ENCODE assay signal across 5 mouse cellular contexts in genomic region chr12:78922977-78923376, GRCm38 (mm10). TPM values are rescaled to one million over a fixed set of nuclear protein-coding genes. Genes with fewer than 3 reads are reported as not detected.
DNase-seq lines count a peak whose midpoint lies in the region; TF ChIP-seq lines count a peak whose summit lies in the region.
"Not testable (repeated sequence)": the region's sequence is repeated elsewhere in the genome, so short reads cannot be mapped to it uniquely, and the experiment has no call there.

No protein-coding gene starts in this region.

- TF ChIP-seq RAD21 in CH12.LX (IDR thresholded peaks at IDR 0.05; ENCODE audit: low read depth, low read length) = not testable (repeated sequence)

- not testable (repeated sequence) for TF ChIP-seq EP300 in CH12.LX (IDR thresholded peaks at IDR 0.05; ENCODE audit: low read length); heart, adult 2 months (IDR thresholded peaks at IDR 0.05; ENCODE audit: insufficient read depth, low read depth, low read length)

- H3K27me3 ChIP-seq in CH12.LX (replicated peaks); heart, adult 2 months (ENCODE audit: control insufficient read depth, insufficient read depth, low read length): not testable (repeated sequence)

- H3K27ac ChIP-seq in CH12.LX (ENCODE audit: insufficient read depth, low read depth); heart, adult 2 months: not testable (repeated sequence)
- peak overlapping the region; percentile 66 for H3K27ac ChIP-seq in bone marrow, adult 2 months (ENCODE audit: control insufficient read depth, insufficient read depth, low read depth, low read length, poor library complexity)
- peak overlapping the region; percentile 50 for H3K27ac ChIP-seq in left cerebral cortex, adult 2 months
- H3K27ac ChIP-seq in macrophage = peak overlapping the region; percentile 65

- peak in 1 of 2 experiments; percentile 50; a peak in 2 of 4 replicates for TF ChIP-seq CTCF in CH12.LX (conservative IDR thresholded peaks at IDR 0.05 in 1 of 2, IDR thresholded peaks at IDR 0.05 in 1 of 2; ENCODE audit: low read depth in 2 of 2, low read length in 2 of 2)
- not testable (repeated sequence) for TF ChIP-seq CTCF in bone marrow, adult 2 months (IDR thresholded peaks at IDR 0.05; ENCODE audit: control insufficient read depth, insufficient read depth, low read length)
- 0 out of 2 replicates have a peak, but pooled peaks have one; percentile 9 for TF ChIP-seq CTCF in heart, adult 2 months (IDR thresholded peaks at IDR 0.05)
- peak; percentile 8 for TF ChIP-seq CTCF in left cerebral cortex, adult 2 months (IDR thresholded peaks at IDR 0.05)

- TF ChIP-seq POLR2A in CH12.LX (IDR thresholded peaks at IDR 0.05; ENCODE audit: low read depth, low read length); bone marrow, adult 2 months (IDR thresholded peaks at IDR 0.05; ENCODE audit: borderline replicate concordance, control insufficient read depth, low read depth, low read length); heart, adult 2 months (IDR thresholded peaks at IDR 0.05; ENCODE audit: insufficient read depth, low read depth, low read length): not testable (repeated sequence)

- not testable (repeated sequence) for H3K79me2 ChIP-seq in CH12.LX (replicated peaks; ENCODE audit: control insufficient read depth, extremely low read depth, insufficient read depth, poor library complexity, severe bottlenecking); heart, adult 2 months (replicated peaks; ENCODE audit: control insufficient read depth, insufficient read depth, low read length); macrophage (ENCODE audit: inconsistent target)

- not testable (repeated sequence) for H3K9ac ChIP-seq in CH12.LX (ENCODE audit: insufficient read depth, low read depth); heart, adult 2 months (ENCODE audit: low read depth, low read length)

- DNase-seq in CH12.LX (ENCODE audit: extremely low read depth); heart, adult 2 months; left cerebral cortex, adult 2 months (ENCODE audit: extremely low spot score in 1 of 2, low spot score in 2 of 2): not testable (repeated sequence)

- H3K9me3 ChIP-seq in CH12.LX (replicated peaks; ENCODE audit: low read length) = not testable (repeated sequence)

- not testable (repeated sequence) for H3K4me2 ChIP-seq in CH12.LX (ENCODE audit: insufficient read depth, low read depth, poor library complexity, severe bottlenecking)

- peaks cover 12 to 60% of the 10 kb centered on the region in 2 experiments for H3K4me1 ChIP-seq in CH12.LX (ENCODE audit: control insufficient read depth in 1 of 2, insufficient read depth in 2 of 2)
- H3K4me1 ChIP-seq in bone marrow, adult 2 months (ENCODE audit: control insufficient read depth, insufficient read depth, low read length); heart, adult 2 months (ENCODE audit: control insufficient read depth, insufficient read depth, low read length): not testable (repeated sequence)

- not testable (repeated sequence) for H3K4me3 ChIP-seq in CH12.LX (replicated peaks in 1 of 3; ENCODE audit: low read depth in 2 of 3, low read length in 2 of 3, poor library complexity in 1 of 3); bone marrow, adult 2 months (replicated peaks; ENCODE audit: control insufficient read depth, low read depth, low read length); heart, adult 2 months; left cerebral cortex, adult 2 months; macrophage (ENCODE audit: inconsistent target)

- in situ Hi-C loops in CH12.LX (cut with MboI; ENCODE audit: low pct_ligation_motif_present, low pct_unique_long_range_greater_than_20kb, low sequenced_read_pairs) = loop anchor here (5.0 kb wide), 3 partner anchors 54 to 174 kb away; partner anchors contain the start of gene Tmem229b

- not testable (repeated sequence) for H3K36me3 ChIP-seq in CH12.LX (replicated peaks in 1 of 2; ENCODE audit: control insufficient read depth in 1 of 2, insufficient read depth in 1 of 2, low read length in 1 of 2); heart, adult 2 months (ENCODE audit: control insufficient read depth, insufficient read depth, low read length); macrophage (ENCODE audit: inconsistent target)

- dilution Hi-C loops in CH12.LX (cut with MboI; ENCODE audit: extremely low pct_ligation_motif_present, extremely low pct_unique_long_range_greater_than_20kb, low sequenced_read_pairs) = not testable (repeated sequence)

- intact Hi-C loops in heart, adult 2 months (cut with DNase I) = not testable (repeated sequence)
- intact Hi-C loops in left cerebral cortex, adult 2 months (cut with DNase I) = loop anchor here (2.0 kb wide), 1 partner anchor 84 kb away; the partner anchor contains the start of gene Tmem229b

TF ChIP-seq in CH12.LX, 34 proteins besides CTCF, POLR2A, EP300 and RAD21:
- TF ChIP-seq MYC (IDR thresholded peaks at IDR 0.05; ENCODE audit: low read depth, low read length) = 0 out of 2 replicates have a peak, but pooled peaks have one; percentile 44
- TF ChIP-seq SMC3 (IDR thresholded peaks at IDR 0.05; ENCODE audit: low read depth, low read length) = peak; percentile 30
TF ChIP-seq in CH12.LX: peak in this region for 2; not testable (repeated sequence) for 32.

RNA-seq across cellular contexts. Expression of gene Plek2, which starts 16.2 kb away (rescaled TPM):
- 0.85 and 1.1 TPM in 2 replicates for total RNA-seq in CH12.LX (2012; rRNA removed)
- total RNA-seq in CH12.LX (2014; rRNA removed) = not detected in 2 replicates
- polyA plus RNA-seq in CH12.LX (2012; ENCODE audit: insufficient read length, low read depth) = 0.30 TPM in 1 of 2 replicates, not detected in the other
- 4.1 and 6.2 TPM in 2 replicates for polyA plus RNA-seq in bone marrow, adult 2 months (2011; ENCODE audit: insufficient read depth, insufficient read length, low replicate concordance, missing spikeins)
- total RNA-seq in heart, adult 2 months (2021) = under 1 TPM; 0.27 to 0.29 TPM
- 0.10 and 0.41 TPM in 2 replicates for polyA plus RNA-seq in heart, adult 2 months (2012; rRNA removed)
- total RNA-seq in left cerebral cortex, adult 2 months (2021) = under 1 TPM in 1 of 2 experiments, not detected in 1; 0.36 TPM
- total RNA-seq in macrophage (2018; cell fraction: chromatin; rRNA removed) = under 1 TPM in 1 of 26 experiments, not detected in 25; 0.56 TPM
- under 1 TPM in 2 of 26 experiments, not detected in 24; 0.09 to 0.19 TPM for total RNA-seq in macrophage (2018; cell fraction: cytosol; rRNA removed)
- total RNA-seq in macrophage (2018; cell fraction: nucleus; rRNA removed) = not detected
- not detected in 3 replicates for polyA plus RNA-seq in macrophage (2018)
